Mouse (Mus musculus): ENCODE results near the gene Ncoa3.

Ncoa3 gene

GRCm38 (mm10) chr2:166002429-166002828 lies 10.0 kb downstream of the Ncoa3 start:
- no peak for DNase-seq (ENCODE audit: low spot score in 2 of 2)

GRCm38 (mm10) chr2:166003004-166003403 lies 10.6 kb downstream of the Ncoa3 start:
- DNase-seq (ENCODE audit: low spot score in 2 of 2) = no peak

- DNase-seq (ENCODE audit: low spot score in 2 of 2) = no peak
Observed at GRCm38 (mm10) chr2:166007046-166007445, 14.6 kb downstream of the Ncoa3 start.

GRCm38 (mm10) chr2:166008558-166009392 lies 16.3 kb downstream of the Ncoa3 start:
- DNase-seq (ENCODE audit: low spot score in 2 of 2) = no peak

- peak in 1 of 2 experiments; percentile 34 for DNase-seq (ENCODE audit: low spot score in 2 of 2)
Observed at GRCm38 (mm10) chr2:166009393-166009947, 17.0 kb downstream of the Ncoa3 start.

GRCm38 (mm10) chr2:166010321-166010720 lies 17.9 kb downstream of the Ncoa3 start:
- no peak for DNase-seq (ENCODE audit: low spot score in 2 of 2)

- DNase-seq (ENCODE audit: low spot score in 2 of 2) = no peak
Observed at GRCm38 (mm10) chr2:166011422-166011821, 19.0 kb downstream of the Ncoa3 start.

GRCm38 (mm10) chr2:166012145-166012544 lies 19.7 kb downstream of the Ncoa3 start:
- DNase-seq (ENCODE audit: low spot score in 2 of 2) = no peak

GRCm38 (mm10) chr2:166018769-166019168 lies 26.3 kb downstream of the Ncoa3 start:
- DNase-seq (ENCODE audit: low spot score in 2 of 2) = no peak

GRCm38 (mm10) chr2:166020026-166020425 lies 27.6 kb downstream of the Ncoa3 start:
- no peak for DNase-seq (ENCODE audit: low spot score in 2 of 2)

- DNase-seq (ENCODE audit: low spot score in 2 of 2) = no peak
Observed at GRCm38 (mm10) chr2:166021073-166021610, 28.7 kb downstream of the Ncoa3 start.

GRCm38 (mm10) chr2:166021642-166022041 lies 29.2 kb downstream of the Ncoa3 start:
- DNase-seq (ENCODE audit: low spot score in 2 of 2) = no peak

GRCm38 (mm10) chr2:166022327-166022726 lies 29.9 kb downstream of the Ncoa3 start:
- no peak for DNase-seq (ENCODE audit: low spot score in 2 of 2)

GRCm38 (mm10) chr2:166024079-166024478 lies 31.6 kb downstream of the Ncoa3 start:
- no peak for DNase-seq (ENCODE audit: low spot score in 2 of 2)

GRCm38 (mm10) chr2:166024621-166025020 lies 32.2 kb downstream of the Ncoa3 start:
- DNase-seq (ENCODE audit: low spot score in 2 of 2) = no peak

- no peak for DNase-seq (ENCODE audit: low spot score in 2 of 2)
Observed at GRCm38 (mm10) chr2:166025943-166026342, 33.5 kb downstream of the Ncoa3 start.

GRCm38 (mm10) chr2:166027834-166028233 lies 35.4 kb downstream of the Ncoa3 start:
- DNase-seq (ENCODE audit: low spot score in 2 of 2) = no peak

GRCm38 (mm10) chr2:166029232-166029631 lies 36.8 kb downstream of the Ncoa3 start:
- DNase-seq (ENCODE audit: low spot score in 2 of 2) = no peak

GRCm38 (mm10) chr2:166030256-166030995 lies 38.0 kb downstream of the Ncoa3 start:
- DNase-seq (ENCODE audit: low spot score in 2 of 2) = no peak

GRCm38 (mm10) chr2:166031120-166031929 lies 38.9 kb downstream of the Ncoa3 start:
- DNase-seq (ENCODE audit: low spot score in 2 of 2) = no peak

GRCm38 (mm10) chr2:166032628-166033027 lies 40.2 kb downstream of the Ncoa3 start:
- DNase-seq (ENCODE audit: low spot score in 2 of 2) = no peak

All from frontal cortex, postnatal 10 days (tissue).